Mouse (Mus musculus): ENCODE results near the gene Olfr1120.

GRCm38 (mm10) chr2:87354515-87354914, at the start of gene Olfr1120:
- no peak for TF ChIP-seq POLR2A (IDR thresholded peaks at IDR 0.05; ENCODE audit: low read depth, low read length)
- TF ChIP-seq CTCF (IDR thresholded peaks at IDR 0.05; ENCODE audit: extremely low read depth, insufficient read length, insufficient replicate concordance, low read depth, low read length): no peak
